Mouse (Mus musculus): ENCODE measurements around the gene Mb21d2. TPM values are rescaled to one million over a fixed set of nuclear protein-coding genes. Genes with fewer than 3 reads are reported as not detected.

The Mb21d2 gene
- total RNA-seq (2021) = 1 to 10 TPM; 6.1 to 7.6 TPM
- long read RNA-seq, experiment 1, partial matches to known transcripts = 0 of 4 reads
- long read RNA-seq, experiment 1, other reads (novel, unspliced or antisense) = 1 of 4 reads
- long read RNA-seq, experiment 2, transcript Mb21d2-201 (2 exons, 3,055 nt) = major isoform, 9 of 12 reads
- long read RNA-seq, experiment 2, partial matches to known transcripts = 0 of 12 reads
- long read RNA-seq, experiment 2, other reads (novel, unspliced or antisense) = 3 of 12 reads

DNA sequence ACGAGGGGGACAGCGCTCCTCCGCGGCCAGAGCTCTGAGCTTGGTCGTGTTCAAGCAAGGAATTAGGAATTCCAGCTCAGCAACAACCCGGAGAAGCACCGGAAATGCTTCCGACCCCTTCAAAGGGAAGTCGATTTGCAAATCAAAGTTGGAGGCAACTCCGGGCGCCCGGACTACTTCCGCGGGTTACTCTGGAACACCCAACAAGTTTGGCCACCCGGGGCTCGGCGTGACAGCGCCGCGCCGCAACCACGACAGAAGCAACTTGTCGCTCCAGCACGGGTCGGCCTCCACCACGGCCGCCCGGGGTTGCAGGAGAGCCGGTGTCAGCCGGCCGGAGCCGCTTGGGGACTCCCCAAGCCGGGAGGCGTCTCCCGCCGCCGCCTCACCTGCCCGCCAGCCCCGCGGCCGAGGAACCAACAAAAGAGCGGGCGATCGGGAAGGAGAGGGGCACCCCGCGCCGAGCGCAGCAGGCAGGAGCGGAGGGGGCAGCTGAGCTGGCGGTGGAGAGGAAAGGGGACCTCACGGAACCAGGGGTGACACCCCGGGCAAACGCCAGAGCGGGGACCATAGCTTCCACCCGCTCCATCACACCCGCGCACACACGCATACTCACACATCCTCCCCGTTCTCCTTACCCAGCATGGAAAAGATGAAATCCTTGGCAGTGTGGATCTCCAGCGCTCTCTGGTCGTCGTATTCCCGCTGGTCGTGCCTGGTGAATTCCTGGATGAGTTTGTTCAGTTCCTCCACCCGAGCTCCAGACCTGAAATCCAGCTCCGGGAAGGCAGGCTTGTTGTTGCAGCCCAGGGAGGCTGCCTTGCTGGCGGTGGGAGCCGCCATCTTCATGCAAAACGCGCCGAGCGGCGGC is at the start of gene Mb21d2:
Gene Mb21d2 (minus strand): TSS at position 859 of the 871 bp plus-strand sequence.
- peak; percentile 52 to 61 for DNase-seq
- intact Hi-C loops (cut with DNase I) = loop anchor here (5.0 to 10.0 kb wide), 3 partner anchors 87 to 636 kb away; no protein-coding TSS in a partner anchor

DNA sequence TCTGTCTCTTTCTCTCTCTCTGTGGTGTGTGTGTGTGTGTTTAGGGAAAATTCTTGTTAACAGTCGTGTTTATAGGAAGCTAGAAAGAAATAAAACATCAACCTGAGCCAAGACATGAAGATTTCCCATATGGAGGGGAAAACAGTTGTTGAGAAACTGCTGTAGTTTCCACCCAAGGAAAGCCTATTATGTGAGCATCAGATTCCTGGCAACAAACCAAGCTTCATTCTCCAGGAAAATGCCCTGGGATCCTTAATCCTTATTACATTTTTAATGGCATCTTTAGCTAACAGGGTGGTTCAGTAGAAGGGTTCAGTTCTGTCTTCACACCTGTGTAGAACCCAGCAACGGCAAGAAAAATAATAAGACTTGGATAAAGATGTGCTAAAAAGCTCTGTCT is 36.8 kb upstream of the Mb21d2 start:
- intact Hi-C loops (cut with DNase I) = no loop called here
- no peak for DNase-seq

DNA sequence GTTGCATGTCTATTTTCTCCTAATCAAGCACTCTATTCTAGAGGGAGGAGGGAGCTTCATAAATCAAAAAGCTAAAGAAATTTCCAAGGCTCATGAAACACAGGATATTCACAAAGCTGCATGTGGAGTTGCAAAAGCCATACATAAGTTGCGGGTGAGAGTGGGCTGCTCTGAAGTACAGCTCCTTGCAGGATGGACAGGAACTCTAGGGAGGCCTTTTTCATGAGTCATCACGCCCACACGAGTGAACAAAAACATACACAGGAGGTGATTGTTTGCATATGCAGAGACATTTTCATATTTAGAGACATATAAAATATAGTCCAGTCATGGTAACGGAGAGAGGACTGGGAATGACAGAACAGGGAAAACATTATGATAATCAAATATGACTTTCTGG is 34.6 kb upstream of the Mb21d2 start:
- intact Hi-C loops (cut with DNase I) = no loop called here
- no peak for DNase-seq

DNA sequence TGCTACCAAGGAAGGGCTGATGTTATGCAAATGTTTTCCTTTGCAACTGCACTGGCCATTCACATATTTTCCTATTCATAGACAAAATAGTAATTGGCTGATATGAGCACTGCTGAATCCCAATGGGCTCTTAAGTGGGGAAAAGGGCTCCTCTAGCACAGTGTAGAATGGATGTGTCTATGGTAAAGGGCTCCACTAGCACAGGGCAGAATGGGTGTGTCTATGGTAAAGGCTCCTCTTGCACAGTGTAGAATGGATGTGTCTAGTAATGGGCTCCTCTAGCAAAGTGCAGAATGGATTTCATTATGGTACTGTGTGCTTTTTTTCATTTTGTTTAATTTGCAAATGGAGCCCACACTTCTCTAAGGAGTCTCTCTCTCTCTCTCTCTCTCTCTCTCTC is 33.5 kb upstream of the Mb21d2 start:
- no peak for DNase-seq
- intact Hi-C loops (cut with DNase I) = no loop called here

DNA sequence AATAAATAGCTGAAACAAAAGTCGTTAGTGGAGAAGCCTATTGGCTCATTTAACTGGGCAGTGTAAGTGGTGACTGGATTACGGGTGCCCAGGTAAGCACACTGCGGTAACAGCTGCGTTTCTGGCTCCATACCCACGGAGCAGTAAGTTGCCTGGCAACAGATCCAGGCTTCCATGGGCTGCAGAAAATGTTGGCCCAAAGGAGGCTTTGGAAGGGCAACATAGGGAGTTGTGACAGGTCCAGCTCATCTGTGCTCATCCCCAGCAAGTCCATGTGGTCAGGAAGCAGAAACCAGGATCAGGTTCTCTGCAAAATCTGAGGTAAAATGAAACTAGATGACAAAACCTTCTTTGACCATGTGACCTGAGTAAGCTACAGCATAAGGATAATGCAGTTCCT is 20.3 kb upstream of the Mb21d2 start:
- DNase-seq = no peak
- intact Hi-C loops (cut with DNase I) = no loop called here

DNA sequence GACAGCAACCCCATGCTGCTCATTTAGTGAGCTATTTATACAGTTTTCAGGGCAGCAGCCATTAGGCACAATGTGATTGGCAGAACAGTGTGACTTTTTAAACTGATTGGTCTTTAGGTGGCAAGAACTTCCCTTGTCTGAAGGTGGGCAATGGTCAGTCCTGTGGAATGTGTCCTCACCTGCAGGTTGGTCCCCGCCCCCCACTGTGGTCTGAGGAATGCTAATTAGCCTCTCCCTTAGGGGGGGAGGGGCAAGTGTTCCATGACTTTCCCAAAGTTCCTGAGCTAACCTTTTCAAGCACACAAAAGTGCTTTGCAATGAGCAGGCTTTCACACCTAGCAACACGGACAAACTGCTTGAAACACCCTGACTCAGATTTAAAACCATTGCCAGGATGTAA is 13.8 kb upstream of the Mb21d2 start:
- no peak for DNase-seq
- intact Hi-C loops (cut with DNase I) = no loop called here

DNA sequence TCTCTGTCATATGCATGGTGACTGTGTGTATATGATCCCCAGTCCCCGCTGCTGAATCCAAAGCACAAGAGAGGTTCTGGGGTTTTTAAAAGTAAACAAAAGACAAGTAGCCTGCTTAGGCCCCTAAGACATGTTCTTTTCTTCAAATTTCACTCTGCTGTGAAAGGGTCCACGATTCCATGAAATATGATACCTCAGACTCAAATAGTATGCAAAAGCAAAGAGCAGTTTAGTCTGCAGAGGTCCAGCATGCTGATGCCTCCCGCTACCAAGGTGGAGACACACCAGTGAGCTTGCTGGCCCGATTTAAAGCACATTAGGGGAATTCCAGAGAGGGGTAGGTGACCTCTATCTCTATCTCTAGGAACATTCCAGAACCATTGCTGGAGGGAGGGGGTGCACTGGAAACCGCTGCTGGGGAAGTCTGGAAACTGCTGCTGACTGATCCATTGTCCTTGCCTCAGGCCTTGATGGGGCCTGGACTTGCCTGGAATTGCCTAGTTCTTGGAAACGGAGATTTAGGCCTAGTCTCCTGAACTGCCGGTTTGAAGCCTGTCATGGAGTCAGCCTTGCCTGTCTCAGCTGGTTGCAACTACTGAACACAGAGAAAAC is 6.8 kb upstream of the Mb21d2 start:
- intact Hi-C loops (cut with DNase I) = no loop called here
- DNase-seq = no peak

DNA sequence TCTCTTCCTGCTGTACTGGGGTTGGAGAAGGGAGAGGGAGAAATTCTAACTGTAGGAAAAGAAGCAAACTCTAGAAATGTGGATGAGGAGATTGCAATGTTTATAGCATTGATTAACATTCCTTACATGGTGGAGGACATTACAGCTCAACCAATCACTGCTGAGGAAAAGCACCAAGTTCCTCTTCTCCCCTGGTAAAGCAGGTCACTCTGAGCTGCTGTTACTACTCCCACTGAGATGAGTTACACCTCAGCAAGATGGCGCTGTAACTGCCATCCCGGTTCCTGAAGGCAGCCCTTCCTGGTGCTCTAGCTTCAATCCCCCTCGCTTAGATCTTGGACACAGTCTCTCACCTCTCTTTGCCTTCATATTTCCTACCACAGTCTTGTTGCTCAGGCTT is 6.2 kb upstream of the Mb21d2 start:
- intact Hi-C loops (cut with DNase I) = no loop called here
- no peak for DNase-seq

DNA sequence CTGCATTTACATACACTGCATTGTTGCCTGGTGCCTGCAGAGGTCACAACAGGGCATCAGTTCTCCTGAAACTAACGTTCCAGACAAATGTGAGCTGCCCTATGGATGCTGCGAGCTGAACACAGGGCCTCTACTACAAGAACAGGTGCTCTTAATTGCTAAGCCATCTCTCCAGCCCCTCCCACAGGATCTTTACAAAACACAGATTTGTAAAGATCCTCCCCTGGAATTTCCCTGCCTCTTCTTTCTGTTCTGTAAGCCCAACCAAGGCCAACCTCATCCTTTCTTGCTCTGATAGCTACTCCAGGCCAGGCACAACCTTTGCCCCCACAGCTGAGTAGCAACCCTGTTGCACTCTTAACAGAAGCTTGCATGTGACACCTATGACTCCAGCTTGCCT is 1.7 kb upstream of the Mb21d2 start:
- DNase-seq = no peak
- intact Hi-C loops (cut with DNase I) = no loop called here

DNA sequence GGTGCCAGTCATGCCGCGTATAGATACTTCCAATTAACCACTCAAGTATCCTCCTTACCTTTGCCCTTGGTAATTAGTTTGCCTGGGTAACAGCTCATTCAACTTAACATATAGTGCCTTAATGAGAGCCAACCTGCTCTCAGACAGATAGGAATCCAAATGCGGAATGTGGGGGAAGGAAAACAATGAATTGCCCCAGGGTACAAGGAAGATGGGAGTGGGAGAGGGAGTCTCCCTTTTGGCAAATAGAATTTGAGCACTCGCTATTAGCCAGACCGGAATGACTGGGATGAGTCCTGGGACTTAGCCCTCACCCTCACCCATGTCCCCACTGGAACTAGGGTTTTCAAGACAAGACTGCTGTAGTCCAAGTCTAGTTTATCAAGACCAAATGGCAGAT is 953 bp upstream of the Mb21d2 start:
- intact Hi-C loops (cut with DNase I) = no loop called here
- no peak for DNase-seq

DNA sequence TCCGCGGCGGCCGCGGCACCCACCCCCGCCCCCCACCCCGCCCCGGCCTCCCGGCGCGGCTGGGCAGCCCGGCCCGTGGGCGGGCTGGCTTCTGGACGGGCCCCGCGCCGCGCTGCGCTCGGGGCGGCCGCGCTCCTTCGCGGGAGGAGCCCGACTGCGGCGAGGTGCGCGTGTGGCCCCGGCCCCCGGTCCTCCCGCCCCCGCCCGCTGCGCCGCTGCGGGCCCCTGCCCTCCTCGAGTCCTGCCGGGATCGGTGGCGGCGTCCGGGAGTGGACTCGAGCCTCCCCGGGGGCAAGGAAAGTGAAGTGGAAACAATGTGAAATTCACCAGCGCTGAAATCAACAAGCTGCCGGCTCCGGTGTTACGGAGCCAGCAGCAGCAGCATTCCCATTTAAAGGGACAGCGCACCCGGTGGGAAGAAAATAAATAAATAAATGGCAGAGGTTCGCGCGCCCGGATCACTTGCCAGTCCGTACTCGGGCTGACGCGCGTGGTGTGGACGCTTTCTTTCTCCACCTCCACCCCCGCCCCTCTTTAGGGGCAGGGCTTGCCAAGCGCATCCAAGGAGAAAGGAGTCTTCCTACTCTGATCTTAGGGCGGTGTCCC is 316 bp upstream of the Mb21d2 start:
- intact Hi-C loops (cut with DNase I) = loop anchor here (5.0 to 10.0 kb wide), 3 partner anchors 87 to 635 kb away; no protein-coding TSS in a partner anchor

DNA sequence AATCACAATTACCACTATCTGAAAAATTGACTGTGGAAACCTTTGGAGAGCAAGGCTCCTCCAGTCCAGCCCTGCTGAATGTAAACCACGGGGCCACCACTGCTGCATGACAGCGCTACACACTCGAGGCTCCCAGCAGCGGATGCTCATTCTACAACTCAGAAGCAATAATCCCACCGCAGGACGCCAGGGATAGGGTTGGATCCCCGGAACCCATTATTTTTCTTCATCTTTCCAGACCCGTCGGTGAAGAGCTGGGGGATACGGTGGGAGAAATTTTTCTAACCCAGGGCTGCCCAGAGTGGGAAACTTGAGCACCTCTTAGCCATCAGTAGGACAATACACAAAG is 1.0 kb downstream of the Mb21d2 start:
- intact Hi-C loops (cut with DNase I) = loop anchor here (5.0 to 10.0 kb wide), 3 partner anchors 86 to 636 kb away; no protein-coding TSS in a partner anchor
- peak; percentile 13 to 42 for DNase-seq

More for the DNA sequence above, 316 bp upstream of the Mb21d2 start:
- peak; percentile 64 to 75 for DNase-seq

DNA sequence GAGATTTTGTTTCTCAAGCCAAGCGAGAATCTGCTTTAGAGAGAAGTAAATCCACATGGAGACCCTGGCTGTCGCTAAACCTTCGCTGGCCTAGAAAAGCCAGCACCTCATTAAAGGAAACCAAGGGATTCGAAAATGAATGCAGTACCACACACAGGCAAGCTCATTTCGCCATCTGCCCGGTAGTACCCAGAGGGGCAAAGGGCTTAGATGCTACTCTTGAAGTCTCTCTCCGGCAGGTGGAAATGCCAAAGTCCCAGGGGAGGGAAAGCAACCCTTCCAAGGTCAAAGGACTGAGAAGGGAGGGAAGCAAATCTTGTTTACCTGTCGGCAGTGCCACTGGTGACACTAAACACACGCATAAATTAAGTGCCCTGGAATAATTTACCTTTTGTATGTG is 2.1 kb downstream of the Mb21d2 start:
- DNase-seq = no peak
- intact Hi-C loops (cut with DNase I) = loop anchor here (5.0 to 10.0 kb wide), 3 partner anchors 85 to 637 kb away; no protein-coding TSS in a partner anchor

DNA sequence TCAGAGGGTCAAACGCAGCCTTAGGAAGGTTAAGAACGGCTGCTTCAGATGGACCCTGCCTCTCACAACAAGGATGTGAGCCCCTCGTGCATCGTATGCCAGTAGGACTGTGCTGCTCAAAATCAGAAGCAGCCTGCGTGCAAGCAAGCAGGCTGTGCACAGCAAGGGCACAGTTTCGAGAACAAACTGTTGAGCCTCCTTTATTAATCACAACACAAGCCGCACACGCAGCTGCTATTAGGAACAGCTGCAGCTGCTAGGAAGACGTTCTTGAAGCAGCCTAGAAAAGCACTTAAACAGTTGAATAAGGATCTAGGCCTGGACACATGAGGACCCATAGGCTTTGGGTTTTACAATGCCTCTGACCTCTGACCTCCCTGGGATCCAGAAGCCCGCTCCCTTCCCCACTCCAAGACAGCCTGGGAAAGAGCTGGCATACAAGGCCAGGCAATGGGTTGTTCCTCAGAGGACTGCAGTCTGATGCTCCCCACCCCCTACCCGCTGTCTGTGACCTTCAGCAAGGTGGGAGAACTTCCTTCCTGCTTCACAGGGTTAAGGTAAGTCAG is 10.1 kb downstream of the Mb21d2 start:
- intact Hi-C loops (cut with DNase I) = no loop called here
- no peak for DNase-seq

DNA sequence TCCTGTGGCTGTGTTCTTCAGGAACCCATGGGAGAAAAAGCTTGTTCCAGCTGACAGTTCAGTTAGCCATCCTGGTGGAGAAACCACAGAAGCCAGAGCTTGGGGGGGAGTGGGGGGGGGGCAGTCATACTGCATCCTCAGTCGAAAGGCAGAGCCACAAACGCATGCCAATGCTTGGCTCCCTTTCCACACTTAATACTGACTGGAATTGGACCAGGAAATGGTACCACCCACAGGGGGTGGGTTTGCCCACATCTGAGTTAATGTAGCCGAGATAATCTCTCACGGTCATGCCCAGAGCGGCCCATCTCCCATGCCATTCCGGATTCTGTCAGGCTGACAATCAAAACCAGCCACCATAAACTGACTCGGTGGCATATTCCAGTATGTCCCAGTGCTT is 14.1 kb downstream of the Mb21d2 start:
- DNase-seq = no peak
- intact Hi-C loops (cut with DNase I) = no loop called here

DNA sequence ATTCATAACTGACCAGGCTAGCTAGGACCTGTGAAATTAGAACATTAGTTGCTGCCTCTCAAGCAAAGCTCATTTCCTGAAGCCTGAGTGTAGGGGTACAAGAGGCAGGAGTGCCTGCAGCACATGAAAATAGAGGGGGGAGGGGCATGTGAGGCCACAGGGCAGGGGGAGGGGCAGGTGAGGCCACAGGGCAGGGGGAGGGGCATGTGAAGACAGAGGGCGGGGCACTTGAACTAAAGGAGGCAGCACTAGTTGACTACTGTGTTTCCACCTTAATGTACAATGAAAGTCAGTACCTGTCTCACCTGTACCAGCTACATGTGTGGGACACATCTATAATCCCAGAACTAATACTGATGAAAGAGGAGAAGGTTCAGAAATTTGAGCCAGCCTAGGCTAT is 14.8 kb downstream of the Mb21d2 start:
- intact Hi-C loops (cut with DNase I) = no loop called here
- DNase-seq = no peak

DNA sequence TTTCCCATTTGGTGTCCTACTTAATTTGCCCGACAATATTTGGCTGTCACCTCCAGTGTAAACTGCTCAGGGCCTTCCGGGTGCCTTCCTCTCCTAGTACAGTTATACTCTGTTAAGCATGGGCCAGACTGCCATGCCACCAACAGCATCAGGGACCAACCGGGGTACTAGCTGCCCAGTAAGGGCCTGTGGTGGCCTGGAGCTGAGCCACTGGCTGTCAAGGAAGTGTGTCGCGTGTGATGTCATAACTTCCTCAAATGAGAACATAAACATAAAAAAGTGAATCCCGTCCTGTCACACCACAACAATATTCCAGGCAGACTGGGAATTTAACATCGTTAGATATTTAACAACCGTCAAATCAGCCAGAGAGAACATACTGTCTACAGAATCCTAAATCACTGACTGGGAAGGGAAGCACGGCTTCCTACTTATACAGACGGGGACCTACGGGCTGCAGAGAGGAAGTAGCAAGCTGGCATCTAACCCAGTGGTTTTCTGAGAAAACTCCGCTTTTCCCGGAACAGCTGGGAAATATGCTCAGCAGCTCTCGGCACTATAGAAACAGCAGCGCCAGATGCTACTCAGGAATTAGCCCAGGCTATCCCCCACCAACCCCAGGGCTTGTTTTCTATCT is 17.9 kb downstream of the Mb21d2 start:
- intact Hi-C loops (cut with DNase I) = no loop called here
- DNase-seq = no peak

DNA sequence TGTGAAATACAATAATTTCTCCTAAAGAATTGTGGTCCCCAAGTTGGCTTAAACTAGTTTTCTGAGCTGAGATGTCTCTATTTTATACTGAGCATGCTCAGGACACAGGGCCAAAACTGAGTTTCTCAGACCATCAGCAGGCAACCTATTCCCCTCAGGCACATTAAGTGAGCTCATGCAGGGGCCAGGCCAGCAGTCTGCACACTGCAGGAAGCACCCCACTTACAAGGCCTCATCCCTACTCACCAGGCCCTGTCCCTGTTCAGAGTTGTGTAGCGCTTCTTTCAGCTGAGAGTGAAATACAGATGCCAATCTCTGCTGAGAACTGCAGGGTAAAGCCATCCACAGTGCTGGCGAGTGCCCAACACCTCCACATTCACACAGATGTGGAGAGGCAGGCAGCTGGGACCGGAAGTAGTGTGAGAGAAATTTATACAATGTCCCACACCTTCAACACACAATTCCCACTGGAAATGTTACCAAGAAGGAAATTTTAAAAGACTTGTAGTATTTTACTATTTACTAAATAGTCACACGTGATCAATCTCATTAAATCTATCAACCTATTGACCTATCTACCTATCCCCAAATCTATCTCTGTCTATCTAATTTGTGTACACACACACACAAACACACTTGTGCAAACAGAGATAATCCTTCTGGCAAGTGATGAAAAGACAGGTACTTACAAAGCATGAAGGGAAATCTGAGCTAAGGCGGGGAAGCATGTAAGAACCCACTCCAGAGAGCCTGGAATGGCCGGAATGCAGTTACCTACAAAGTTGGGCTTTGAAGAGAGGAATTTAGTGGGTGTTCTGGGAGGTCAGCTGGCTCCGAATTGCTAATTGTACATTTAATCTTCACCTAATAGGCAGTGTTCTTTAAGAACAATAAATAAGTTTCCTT is 22.9 kb downstream of the Mb21d2 start:
- intact Hi-C loops (cut with DNase I) = no loop called here
- DNase-seq = no peak

Data from heart, postnatal 14 days (tissue).